Mouse (Mus musculus) brain, embryonic 14.5 days (tissue): ENCODE results near the gene Fkbp5.

Source experiments
- CTCF ChIP-seq: fragments of 200-500 bp; IDR thresholded peaks from 2 replicates; pipeline ENCODE4 v1.5.1; 2012; ENCODE audit warnings: inconsistent platforms, mild to moderate bottlenecking, moderate library complexity, borderline replicate concordance; ENCODE audit not compliant: insufficient read depth, insufficient read length; ENCODE audit errors: extremely low read depth
- POLR2A ChIP-seq: fragments of 200-500 bp; IDR thresholded peaks from 2 replicates; pipeline ENCODE4 v1.6.1; 2012; ENCODE audit warnings: mild to moderate bottlenecking, inconsistent platforms, borderline replicate concordance; ENCODE audit not compliant: poor library complexity, insufficient read depth, insufficient read length, severe bottlenecking; ENCODE audit errors: extremely low read depth

- TF ChIP-seq POLR2A (no peak), CTCF (no peak)
These were observed 97.7 kb downstream of the Fkbp5 start for GRCm38 (mm10) chr17:28419636-28420035.
